ENCODE assay signal across 11 mouse cellular contexts in genomic region chr1:171321415-171321814, GRCm38 (mm10). TPM values are rescaled to one million over a fixed set of nuclear protein-coding genes. Genes with fewer than 3 reads are reported as not detected.
DNase-seq lines count a peak whose midpoint lies in the region; ATAC-seq and TF ChIP-seq lines count a peak whose summit lies in the region.
"Had no signal": no experiment of that assay in that cellular context is flagged by ENCODE, and none has a peak within 500 bp of the region (broad histone marks: within the 10 kb centered on the region; RNA-seq: fewer than 3 reads in every experiment).

No protein-coding gene starts in this region.

- no peaks in the 10 kb centered on the region for H3K4me1 ChIP-seq in neural tube, embryonic 11.5 days (ENCODE audit: control insufficient read depth, insufficient read depth, low read length)
- H3K4me1 ChIP-seq in embryonic facial prominence, embryonic 14.5 days (ENCODE audit: control insufficient read depth, insufficient read depth, low read length) = no peaks in the 10 kb centered on the region
- H3K4me1 ChIP-seq: hindbrain, embryonic 15.5 days; lung, embryonic 15.5 days had no signal

- peak; percentile 76 for TF ChIP-seq CTCF in gastrocnemius, adult 2 months (IDR thresholded peaks at IDR 0.05)

- no peak overlapping the region for H3K4me2 ChIP-seq in neural tube, embryonic 11.5 days (ENCODE audit: low read depth)
- H3K4me2 ChIP-seq in embryonic facial prominence, embryonic 14.5 days (ENCODE audit: low read depth, low read length) = no peak overlapping the region
- H3K4me2 ChIP-seq: hindbrain, embryonic 15.5 days; lung, embryonic 15.5 days had no signal

- H3K36me3 ChIP-seq in neural tube, embryonic 11.5 days (ENCODE audit: control insufficient read depth, insufficient read depth, low read length) = no peaks in the 10 kb centered on the region
- 0 out of 2 replicates have a peak, but pooled peaks cover 3% of the 10 kb centered on the region for H3K36me3 ChIP-seq in embryonic facial prominence, embryonic 14.5 days (ENCODE audit: control insufficient read depth, insufficient read depth, low read length)
- H3K36me3 ChIP-seq: hindbrain, embryonic 15.5 days; lung, embryonic 15.5 days had no signal

- H3K9me3 ChIP-seq in neural tube, embryonic 11.5 days (ENCODE audit: control insufficient read depth, low read length) = no peaks in the 10 kb centered on the region
- no peaks in the 10 kb centered on the region for H3K9me3 ChIP-seq in embryonic facial prominence, embryonic 14.5 days (ENCODE audit: control insufficient read depth, low read length)
- H3K9me3 ChIP-seq: hindbrain, embryonic 15.5 days; lung, embryonic 15.5 days had no signal

- H3K27me3 ChIP-seq in neural tube, embryonic 11.5 days (ENCODE audit: control insufficient read depth, insufficient read depth, low read length) = no peaks in the 10 kb centered on the region
- H3K27me3 ChIP-seq in embryonic facial prominence, embryonic 14.5 days (replicated peaks; ENCODE audit: control insufficient read depth, insufficient read depth, low read length) = no peaks in the 10 kb centered on the region
- H3K27me3 ChIP-seq: hindbrain, embryonic 15.5 days; lung, embryonic 15.5 days had no signal

- no peak for ATAC-seq in neural tube, embryonic 11.5 days (ENCODE audit: insufficient read depth, low FRiP score, low TSS enrichment)
- ATAC-seq in embryonic facial prominence, embryonic 14.5 days (ENCODE audit: low read depth) = no peak

- no peak overlapping the region for H3K27ac ChIP-seq in gastrocnemius, adult 2 months
- H3K27ac ChIP-seq in neural tube, embryonic 11.5 days (ENCODE audit: low read depth, low read length) = no peak overlapping the region
- H3K27ac ChIP-seq in embryonic facial prominence, embryonic 14.5 days (replicated peaks; ENCODE audit: low read depth, low read length) = no peak overlapping the region
- H3K27ac ChIP-seq: hindbrain, embryonic 15.5 days; lung, embryonic 15.5 days had no signal

- no peak for DNase-seq in gastrocnemius, adult 2 months
- DNase-seq in gastrocnemius, postnatal 4 days (ENCODE audit: low spot score in 2 of 2) = no peak
- DNase-seq in neural tube, embryonic 11.5 days (ENCODE audit: low spot score) = peak; percentile 18
- no peak for DNase-seq in neural tube, embryonic 10.5 days (ENCODE audit: extremely low spot score, low spot score)
- peak; percentile 34 for DNase-seq in embryonic facial prominence, embryonic 14.5 days (ENCODE audit: low spot score)
- DNase-seq in spleen, postnatal 14 days (ENCODE audit: low spot score in 2 of 2) = no peak
- no peak for DNase-seq in ovary, postnatal 14 days (ENCODE audit: low spot score)
- no peak for DNase-seq in heart, postnatal 36 days
- DNase-seq: right cerebral cortex, postnatal 25 days had no signal

- intact Hi-C loops in gastrocnemius, adult 2 months (cut with DNase I) = no loop called here
- intact Hi-C loops in heart, postnatal 36 days (cut with DNase I) = loop anchor here (5.0 kb wide), 2 partner anchors 156 to 246 kb away; no protein-coding TSS in a partner anchor

- no peak overlapping the region for H3K9ac ChIP-seq in neural tube, embryonic 11.5 days (ENCODE audit: low read length)
- H3K9ac ChIP-seq in embryonic facial prominence, embryonic 14.5 days (ENCODE audit: low read depth, low read length) = no peak overlapping the region
- H3K9ac ChIP-seq: hindbrain, embryonic 15.5 days; lung, embryonic 15.5 days had no signal

- H3K4me3 ChIP-seq in gastrocnemius, adult 2 months = no peak overlapping the region
- no peak overlapping the region for H3K4me3 ChIP-seq in neural tube, embryonic 11.5 days (ENCODE audit: low read depth, low read length)
- no peak overlapping the region for H3K4me3 ChIP-seq in embryonic facial prominence, embryonic 14.5 days (ENCODE audit: low read depth, low read length)
- H3K4me3 ChIP-seq: hindbrain, embryonic 15.5 days; lung, embryonic 15.5 days had no signal

RNA-seq across cellular contexts. Expression of gene Dedd, which starts 7.5 kb away (rescaled TPM):
- 10 to 100 TPM; 32.4 to 35.5 TPM for total RNA-seq in gastrocnemius, adult 2 months (2021)
- 10 to 100 TPM; 33.5 to 33.6 TPM for total RNA-seq in gastrocnemius, postnatal 4 days (2021)
- 50.4 and 57.6 TPM in 2 replicates for polyA plus RNA-seq in neural tube, embryonic 11.5 days (2014; fragmentation: Nextera tagmentation; extraction: Ambion mirVana)
- 46.0 and 52.1 TPM in 2 replicates for polyA plus RNA-seq in embryonic facial prominence, embryonic 14.5 days (2014; fragmentation: Nextera tagmentation; extraction: Ambion mirVana)
- 10 to 100 TPM; 21.3 to 24.2 TPM for total RNA-seq in heart, postnatal 36 days (2021)

RNA-seq across cellular contexts. Expression of gene Nit1, which starts 24.0 kb away (rescaled TPM):
- 10 to 100 TPM; 29.4 to 30.4 TPM for total RNA-seq in gastrocnemius, adult 2 months (2021)
- 10 to 100 TPM; 22.4 to 24.9 TPM for total RNA-seq in gastrocnemius, postnatal 4 days (2021)
- polyA plus RNA-seq in neural tube, embryonic 11.5 days (2014; fragmentation: Nextera tagmentation; extraction: Ambion mirVana) = 30.7 and 34.0 TPM in 2 replicates
- 28.8 and 29.7 TPM in 2 replicates for polyA plus RNA-seq in embryonic facial prominence, embryonic 14.5 days (2014; fragmentation: Nextera tagmentation; extraction: Ambion mirVana)
- total RNA-seq in heart, postnatal 36 days (2021) = 10 to 100 TPM; 27.7 to 28.4 TPM

RNA-seq across cellular contexts. Expression of gene Pfdn2, which starts 24.1 kb away (rescaled TPM):
- 100 to 1,000 TPM in 1 of 2 experiments, 10 to 100 TPM in 1; 93.2 to 101 TPM for total RNA-seq in gastrocnemius, adult 2 months (2021)
- total RNA-seq in gastrocnemius, postnatal 4 days (2021) = 100 to 1,000 TPM in 1 of 2 experiments, 10 to 100 TPM in 1; 97.9 to 112 TPM
- 61.2 and 68.0 TPM in 2 replicates for polyA plus RNA-seq in neural tube, embryonic 11.5 days (2014; fragmentation: Nextera tagmentation; extraction: Ambion mirVana)
- 49.1 and 49.5 TPM in 2 replicates for polyA plus RNA-seq in embryonic facial prominence, embryonic 14.5 days (2014; fragmentation: Nextera tagmentation; extraction: Ambion mirVana)
- total RNA-seq in heart, postnatal 36 days (2021) = 10 to 100 TPM; 79.4 to 95.6 TPM

RNA-seq across cellular contexts. Expression of gene Ufc1, which starts 26.6 kb away (rescaled TPM):
- 10 to 100 TPM; 84.3 to 93.2 TPM for total RNA-seq in gastrocnemius, adult 2 months (2021)
- 10 to 100 TPM; 88.1 to 89.8 TPM for total RNA-seq in gastrocnemius, postnatal 4 days (2021)
- polyA plus RNA-seq in neural tube, embryonic 11.5 days (2014; fragmentation: Nextera tagmentation; extraction: Ambion mirVana) = 102 and 103 TPM in 2 replicates
- polyA plus RNA-seq in embryonic facial prominence, embryonic 14.5 days (2014; fragmentation: Nextera tagmentation; extraction: Ambion mirVana) = 110 and 117 TPM in 2 replicates
- 10 to 100 TPM; 84.9 to 88.8 TPM for total RNA-seq in heart, postnatal 36 days (2021)

RNA-seq across cellular contexts. Expression of gene Usp21, which starts 33.6 kb away (rescaled TPM):
- 10 to 100 TPM; 15.8 to 18.7 TPM for total RNA-seq in gastrocnemius, adult 2 months (2021)
- total RNA-seq in gastrocnemius, postnatal 4 days (2021) = 10 to 100 TPM; 22.2 to 22.3 TPM
- 90.3 and 104 TPM in 2 replicates for polyA plus RNA-seq in neural tube, embryonic 11.5 days (2014; fragmentation: Nextera tagmentation; extraction: Ambion mirVana)
- 64.2 and 74.3 TPM in 2 replicates for polyA plus RNA-seq in embryonic facial prominence, embryonic 14.5 days (2014; fragmentation: Nextera tagmentation; extraction: Ambion mirVana)
- 10 to 100 TPM; 22.1 to 22.3 TPM for total RNA-seq in heart, postnatal 36 days (2021)

Comparison
In these comparisons a context has a peak if more than half of its experiments do, and no peak if none do; other contexts are left out.
1. DNase-seq: peak in neural tube, embryonic 11.5 days (single experiment) and embryonic facial prominence, embryonic 14.5 days (single experiment); none in gastrocnemius, adult 2 months (single experiment), gastrocnemius, postnatal 4 days (0 of 2), neural tube, embryonic 10.5 days (single experiment), spleen, postnatal 14 days (0 of 2), ovary, postnatal 14 days (single experiment) and heart, postnatal 36 days (0 of 2).